Mouse (Mus musculus) skeletal muscle tissue, adult 2 months (tissue): ENCODE data around the gene Camta1.

ENCODE experiments used
- DNase-seq: peaks from one replicate; pipeline ENCODE4 v3.0.0-alpha.2; 2012; ENCODE audit warnings: low read depth, low spot score

Camta1 gene

DNA sequence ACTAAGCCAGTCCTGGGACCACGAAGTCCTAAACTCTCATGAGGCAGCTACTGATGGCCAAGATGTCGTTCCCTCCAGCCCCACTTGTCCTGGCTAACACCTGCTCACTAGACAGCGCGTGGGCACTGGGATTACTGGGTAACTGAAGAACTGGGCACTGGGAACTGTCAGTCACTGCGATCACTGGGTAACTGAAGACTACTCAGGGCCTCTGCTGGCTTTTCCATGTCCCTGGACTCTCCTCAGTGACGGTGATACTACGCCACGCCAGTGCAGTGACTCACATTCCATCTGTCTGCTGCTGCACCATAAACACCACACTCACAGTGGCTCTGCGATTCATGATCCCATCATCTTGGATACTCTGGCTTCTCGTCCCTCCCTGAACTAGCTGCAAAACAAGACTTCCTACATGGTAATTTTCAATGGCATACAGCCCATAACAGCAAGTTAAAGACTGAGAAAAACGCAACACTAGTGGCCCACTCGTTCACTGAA is 81.7 kb downstream of the Camta1 start:
- peak; percentile 64 for DNase-seq

DNA sequence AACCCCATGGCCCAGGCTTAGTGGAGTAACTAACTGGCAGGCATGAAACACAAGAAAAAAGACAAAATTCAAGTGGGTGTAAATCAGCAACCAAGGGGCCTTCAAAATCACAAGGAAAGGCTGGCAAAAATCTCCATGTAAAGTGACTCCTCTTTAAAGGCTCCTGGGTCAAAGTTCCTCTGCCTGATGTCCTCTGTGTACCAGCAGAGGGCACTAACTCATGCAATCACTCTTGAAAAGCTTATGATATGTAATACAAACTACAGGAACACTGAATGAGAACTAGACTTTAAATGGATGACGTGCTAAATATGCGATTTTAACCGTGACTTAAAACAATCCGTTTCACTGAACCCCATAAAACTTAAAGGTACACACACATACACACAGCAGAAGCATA is 83.2 kb downstream of the Camta1 start:
- no peak for DNase-seq

DNA sequence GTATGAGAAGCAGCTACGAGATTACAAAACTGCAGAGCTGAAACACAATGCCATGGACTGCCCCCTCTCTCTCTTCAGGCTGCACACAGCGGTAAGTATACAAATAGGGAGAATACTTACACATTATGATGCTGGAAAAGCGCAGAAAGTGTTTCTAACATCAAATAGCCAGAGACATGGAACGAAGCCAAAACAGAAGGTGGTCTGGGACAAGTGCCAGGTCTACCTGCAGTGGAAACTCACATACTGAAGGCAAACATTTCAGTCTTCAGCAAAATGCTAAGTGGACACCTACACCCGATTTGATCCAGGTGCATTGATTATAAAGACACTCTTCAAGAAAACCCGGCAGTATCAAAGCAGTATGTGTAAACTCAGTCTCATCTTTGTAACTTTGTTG is 84.2 kb downstream of the Camta1 start:
- DNase-seq = no peak

DNA sequence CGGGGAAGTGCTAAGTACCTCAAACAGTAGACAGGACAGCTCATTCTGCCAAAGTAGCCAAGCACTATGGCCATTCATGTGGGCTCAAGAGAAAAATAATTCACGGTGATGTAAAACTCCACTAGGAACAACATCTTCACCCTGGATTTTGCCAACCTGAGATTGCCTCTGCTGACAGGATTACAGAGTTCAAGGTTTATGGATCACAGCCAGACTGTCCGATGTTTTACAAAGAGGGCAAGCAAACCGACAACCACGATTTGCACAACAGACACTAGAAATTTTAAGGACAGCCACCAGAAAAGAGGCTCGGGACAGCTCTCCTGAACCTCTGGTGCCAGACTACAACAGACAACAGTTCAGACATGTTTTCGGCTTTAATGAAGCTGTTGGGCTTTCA is 86.2 kb downstream of the Camta1 start:
- DNase-seq = no peak

DNA sequence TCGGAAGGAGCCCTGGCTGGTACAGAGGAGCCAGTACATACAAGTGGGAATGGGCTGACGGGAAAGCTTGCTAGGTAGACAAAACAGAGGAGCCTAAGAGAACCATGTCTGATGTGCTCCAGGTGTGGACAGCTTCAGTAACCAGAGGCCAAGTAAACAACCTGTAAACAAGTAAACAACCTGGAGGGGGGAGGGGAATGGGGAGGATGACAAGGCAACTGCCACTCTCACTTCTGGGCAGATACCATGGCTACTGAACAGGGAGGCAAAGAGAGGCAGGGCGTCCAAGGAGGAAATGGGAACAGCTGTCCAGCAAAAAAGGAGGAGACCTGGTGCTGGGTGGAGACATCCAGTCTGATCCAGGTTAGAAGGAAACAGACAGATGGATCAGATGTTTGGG is 88.0 kb downstream of the Camta1 start:
- DNase-seq = no peak

DNA sequence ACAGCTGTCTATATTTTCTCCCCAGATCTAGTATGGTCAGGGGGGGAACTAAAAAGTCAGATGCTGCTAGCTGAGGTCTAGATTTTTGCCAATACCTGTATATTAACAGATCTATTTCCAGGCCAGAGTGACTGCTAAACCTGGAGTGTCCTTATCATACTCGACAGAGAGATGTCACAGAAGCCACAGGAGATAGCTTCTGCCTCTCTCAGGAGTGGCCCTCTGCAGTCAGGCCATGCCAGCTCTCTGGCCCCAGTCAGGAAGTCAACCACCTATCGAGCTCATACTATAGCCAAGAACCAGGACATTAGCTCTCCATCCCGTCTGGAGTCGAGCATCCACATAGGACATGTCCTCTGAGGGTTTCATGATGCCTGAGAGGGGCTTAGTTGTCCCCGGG is 88.7 kb downstream of the Camta1 start:
- no peak for DNase-seq

DNA sequence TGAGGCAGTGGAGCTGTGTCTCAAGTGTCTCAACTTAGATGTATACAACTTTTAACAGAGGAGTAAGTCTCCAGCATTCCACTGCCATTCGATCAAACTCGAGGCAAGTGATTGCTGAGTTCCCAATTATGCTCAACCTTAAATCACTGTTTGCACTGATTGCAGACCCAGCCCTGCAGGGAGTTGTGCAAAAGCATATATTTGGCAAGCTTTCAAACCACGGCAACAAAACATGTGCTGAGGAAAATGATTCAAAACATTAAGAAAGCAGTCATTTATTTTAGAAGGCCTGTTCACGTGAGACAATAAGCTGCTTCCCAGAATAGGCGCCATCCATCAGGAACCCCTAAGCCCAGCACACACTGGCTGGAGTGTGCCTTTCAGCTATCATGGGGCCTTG is 91.0 kb downstream of the Camta1 start:
- no peak for DNase-seq

DNA sequence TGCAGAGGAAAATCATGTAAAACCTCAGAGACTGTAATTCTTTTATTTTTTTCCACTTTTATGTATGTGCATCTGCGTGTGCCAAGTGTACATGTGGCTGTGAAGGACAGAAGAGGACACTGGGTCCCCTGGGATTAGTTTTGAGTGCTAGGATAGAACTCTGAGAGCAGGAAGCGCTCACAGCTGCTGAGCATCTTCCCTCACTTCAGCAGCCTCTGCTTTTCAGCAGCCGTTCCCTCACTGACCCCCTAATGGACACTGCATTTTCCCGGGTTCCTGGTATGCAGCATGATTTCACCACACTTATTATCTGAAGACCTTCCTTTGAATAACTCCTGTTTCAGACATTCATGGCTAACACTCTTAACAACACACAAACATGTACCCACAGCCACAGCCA is 93.9 kb downstream of the Camta1 start:
- DNase-seq = no peak

DNA sequence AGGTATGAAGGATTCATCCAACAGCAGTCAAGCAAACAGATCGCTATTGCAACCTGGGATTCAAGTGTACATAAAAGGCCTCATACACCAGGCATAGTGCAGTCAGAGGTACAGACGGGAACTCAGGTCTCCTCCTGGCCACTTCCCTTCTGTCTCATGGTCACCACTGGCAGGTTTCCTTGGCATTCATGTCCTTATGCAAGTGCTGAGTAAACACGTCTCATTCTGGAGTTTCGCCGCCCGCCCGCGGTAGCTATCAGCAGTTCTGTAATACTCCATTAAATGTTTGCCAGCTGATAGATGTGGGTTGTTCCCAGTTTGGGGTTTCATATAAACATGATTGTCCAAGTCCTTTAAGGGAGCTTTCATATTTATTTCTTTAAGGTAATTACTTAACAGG is 94.3 kb downstream of the Camta1 start:
- DNase-seq = no peak

DNA sequence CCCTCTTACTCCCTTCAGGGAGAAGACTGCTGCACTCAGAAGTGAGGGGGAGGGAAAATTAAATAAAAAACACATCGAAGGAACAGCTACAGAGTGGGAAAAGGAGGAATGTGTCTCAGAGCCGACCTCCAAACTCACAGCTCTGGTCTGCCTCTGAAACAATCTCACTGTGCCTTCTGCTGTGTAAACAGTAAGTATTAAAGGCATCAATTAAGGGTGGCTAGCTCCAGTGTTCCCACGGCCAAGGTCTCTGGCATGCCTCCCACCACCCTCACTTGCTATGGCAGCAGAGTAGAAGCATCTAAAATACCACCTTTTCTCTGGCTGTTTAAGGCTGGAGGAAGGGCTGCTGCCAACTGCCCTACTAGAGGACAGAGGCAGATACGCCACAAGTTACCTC is 96.3 kb downstream of the Camta1 start:
- DNase-seq = no peak

DNA sequence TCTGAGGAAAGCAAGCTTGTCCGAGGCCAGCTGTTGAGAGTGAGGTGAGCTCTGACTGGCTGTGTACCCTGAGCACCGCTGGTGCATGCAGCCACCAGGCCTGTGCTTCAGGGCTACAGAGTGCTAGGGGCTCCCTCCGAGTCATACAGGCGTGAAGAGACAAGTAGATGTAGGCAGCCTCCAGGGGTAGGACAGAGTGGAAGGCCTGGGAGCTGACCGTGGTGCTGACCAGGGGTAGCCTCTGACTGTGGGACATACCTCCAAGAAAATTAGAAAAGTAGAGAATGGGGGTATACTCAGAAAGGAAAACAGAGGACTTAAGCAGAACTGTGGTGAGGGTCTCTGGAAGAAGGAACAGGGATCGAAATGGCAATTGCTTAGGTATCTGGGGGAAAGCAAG is 97.7 kb downstream of the Camta1 start:
- DNase-seq = no peak

DNA sequence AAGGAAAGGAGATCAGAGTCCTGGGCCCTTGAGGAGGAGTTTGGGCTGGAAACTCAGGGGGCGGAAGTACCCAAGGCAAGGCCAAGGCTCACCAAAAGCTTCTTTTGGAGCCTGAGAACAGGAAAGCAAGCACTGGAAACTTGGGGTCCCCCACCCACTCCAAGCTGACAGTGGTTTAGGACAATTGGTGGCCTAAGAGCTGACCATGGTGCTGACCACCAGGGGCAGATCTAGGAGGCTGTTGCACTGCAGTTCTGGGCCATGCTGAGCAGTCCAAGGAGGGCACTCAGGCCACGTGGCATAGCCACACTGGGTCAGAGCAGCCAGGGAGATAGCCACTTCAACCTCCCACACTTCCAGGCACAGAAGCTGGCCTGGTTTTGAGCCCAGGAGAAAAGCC is 102.6 kb downstream of the Camta1 start:
- no peak for DNase-seq

DNA sequence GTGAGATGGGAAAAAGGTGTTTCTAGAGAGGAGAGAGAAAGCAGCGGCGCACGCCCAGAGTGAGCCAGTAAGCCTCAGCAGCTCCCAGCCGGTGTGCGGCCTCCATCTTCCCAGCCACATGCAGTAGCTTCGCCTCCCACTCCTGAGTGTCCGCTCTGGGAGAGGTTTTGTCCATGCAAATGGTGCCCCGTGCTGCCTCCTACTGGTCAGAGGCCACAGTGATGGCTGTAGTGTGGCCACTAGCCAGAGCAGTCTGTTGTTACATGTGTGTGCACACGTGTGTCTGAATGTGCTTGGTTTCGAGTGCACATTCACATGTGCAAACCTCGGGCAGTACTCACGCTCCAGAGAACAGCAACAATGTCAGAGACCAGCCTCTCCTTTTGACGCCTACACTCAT is 103.3 kb downstream of the Camta1 start:
- DNase-seq = no peak

DNA sequence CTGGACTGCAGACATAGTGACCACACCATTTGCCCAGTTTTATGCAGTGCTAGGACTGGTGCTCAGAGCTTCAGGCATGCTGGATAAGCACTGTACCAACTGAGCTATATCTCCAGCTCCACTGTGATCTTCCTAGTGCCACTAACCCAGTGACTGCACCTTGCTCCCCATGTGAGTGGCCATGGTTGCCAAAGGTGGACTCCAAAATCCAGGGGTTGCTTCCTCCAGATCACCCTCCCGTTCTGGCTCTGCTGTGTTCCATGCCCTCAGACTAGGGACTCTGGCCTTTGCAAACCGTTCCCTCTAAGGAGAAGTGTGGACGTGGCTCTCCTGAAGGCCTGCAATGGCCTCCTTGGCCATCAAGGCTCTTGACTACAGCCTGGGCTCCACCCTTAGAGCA is 104.4 kb downstream of the Camta1 start:
- DNase-seq = no peak

DNA sequence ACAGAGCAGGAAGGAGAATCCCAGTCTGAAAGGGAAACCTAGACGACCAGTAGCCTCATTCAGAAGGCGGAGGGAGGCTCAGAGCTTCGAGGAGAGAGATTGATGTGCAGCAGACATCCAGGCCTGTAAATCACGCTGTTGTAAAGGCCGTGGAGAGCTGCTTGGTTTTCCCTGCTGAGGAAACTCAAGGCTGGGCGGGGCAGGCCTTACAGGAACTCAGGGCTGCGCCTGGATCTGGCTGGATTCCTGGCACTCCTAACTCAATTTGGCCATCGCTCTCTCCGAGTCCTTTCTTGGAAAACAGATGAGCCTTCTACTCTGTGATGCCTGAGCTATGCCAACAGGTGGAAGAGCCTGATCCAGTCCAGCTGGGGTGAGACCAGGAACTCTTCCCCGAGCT is 105.3 kb downstream of the Camta1 start:
- DNase-seq = peak; percentile 51

DNA sequence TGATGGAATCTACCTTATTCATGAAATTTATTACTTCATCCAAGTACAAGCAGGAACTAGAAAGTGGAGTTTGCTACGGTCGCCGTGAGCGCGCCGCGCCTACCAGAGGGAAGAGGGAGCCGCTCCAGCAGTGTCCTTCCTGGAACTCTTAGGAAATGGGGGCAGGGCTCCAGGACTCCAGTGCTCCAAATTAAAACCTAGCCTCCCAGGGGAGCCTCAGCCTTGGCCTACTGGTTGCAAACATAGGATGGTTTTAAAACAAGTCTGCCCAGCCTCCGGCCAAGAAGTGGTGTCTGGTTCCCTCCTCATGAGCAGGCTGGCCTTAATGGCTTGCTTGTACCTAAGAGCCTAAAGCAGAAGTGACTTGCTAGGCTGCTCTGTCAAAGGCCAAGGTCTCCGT is 108.4 kb downstream of the Camta1 start:
- peak; percentile 69 for DNase-seq

DNA sequence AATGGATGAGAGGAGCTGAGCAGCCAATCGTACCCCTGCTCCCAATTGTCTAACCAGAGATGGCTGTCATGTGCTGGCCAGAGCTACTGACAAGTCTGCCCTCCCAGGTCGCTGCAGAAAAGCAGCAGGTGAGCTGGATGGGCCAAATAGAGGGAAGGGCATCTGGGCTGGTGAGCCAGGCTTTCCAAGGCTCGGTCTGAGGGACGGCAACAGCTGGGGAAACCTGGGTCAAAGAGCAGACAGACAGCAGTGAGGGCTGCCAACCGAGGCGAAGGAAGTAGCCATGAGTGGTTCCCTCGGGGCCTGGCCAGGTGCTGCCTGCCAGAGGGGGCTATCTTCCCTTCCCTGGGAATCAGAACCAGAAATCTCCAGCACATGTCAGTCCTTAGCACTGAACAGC is 109.1 kb downstream of the Camta1 start:
- peak; percentile 58 for DNase-seq

DNA sequence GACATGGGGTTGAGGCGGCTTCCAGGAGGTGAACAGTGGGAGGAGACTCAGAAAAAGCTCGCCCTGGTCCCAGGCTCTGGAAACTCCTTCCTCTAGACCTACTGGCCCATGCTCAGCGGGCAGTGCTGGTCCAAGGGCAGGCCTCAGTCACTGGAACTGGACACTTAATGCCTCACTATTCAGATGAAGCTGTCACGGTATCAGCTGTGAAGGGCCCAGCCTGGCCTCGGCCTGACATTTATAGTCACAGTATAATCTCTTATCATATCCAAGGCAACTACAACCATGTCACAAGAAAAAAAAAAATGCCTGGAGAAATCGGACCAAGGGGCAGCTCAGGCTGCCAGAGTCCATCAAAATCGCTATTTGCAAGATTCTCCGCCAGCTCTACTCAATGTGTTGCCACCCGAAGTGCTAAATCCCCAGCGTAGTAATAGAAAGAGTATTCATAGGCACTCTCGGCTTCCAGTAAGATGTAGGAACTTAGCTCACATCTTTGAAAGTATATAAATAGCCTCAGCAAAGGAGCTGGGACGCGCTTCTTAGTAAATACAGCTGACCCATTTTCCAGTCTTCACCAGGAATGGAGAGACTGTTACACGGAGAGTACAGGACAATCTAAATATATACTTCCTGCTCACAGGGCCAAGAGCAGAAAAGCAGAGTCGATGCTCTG is 110.3 kb downstream of the Camta1 start:
- DNase-seq = peak; percentile 34

DNA sequence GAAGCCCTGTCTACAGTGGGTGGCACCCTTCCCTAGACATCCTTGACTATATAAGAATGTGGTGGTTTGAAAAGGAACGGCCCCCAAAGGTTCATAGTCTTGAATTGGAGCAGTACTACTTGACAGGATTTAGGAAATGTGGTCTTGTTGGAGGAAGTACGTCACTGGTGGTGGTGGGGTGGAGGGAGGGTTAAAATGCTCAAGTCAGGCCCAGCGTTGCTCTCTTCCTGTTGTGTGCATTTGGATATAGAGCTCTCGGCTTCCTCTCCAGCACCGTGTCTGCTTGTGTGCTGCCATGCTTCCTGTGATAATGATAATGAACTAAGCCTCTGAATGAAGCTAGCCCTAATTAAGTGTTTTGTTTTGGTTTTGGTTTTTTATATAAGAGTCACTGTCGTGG is 114.0 kb downstream of the Camta1 start:
- DNase-seq = no peak

DNA sequence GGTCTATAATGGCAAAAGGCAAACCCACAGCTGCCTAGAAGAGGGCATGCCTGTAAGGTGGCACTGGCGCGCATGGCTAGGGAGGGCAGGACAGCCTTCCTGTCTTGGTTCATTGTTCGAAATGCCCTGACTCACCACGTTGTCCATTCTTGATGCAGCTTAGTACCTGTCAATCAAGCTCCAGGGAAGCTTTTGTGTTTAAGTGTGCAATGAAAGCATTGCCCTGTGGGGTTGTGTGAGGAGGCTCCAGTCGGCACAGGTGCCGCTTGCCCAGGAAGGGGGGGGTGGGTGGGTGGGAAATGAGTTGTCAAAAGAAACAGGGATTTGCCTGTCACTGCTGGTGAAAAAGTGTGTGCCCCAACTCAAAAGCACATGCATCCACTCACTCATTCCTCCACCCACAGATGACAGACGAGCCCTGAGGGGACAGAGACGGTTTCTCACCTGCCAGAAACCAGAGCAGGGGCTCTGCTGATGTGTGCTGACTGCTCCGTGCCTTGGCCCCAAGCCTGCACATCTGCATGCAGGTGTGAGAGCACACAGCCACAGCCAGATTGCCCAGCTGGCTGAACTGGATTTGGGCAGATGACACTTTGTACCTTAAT is 115.6 kb downstream of the Camta1 start:
- no peak for DNase-seq

DNA sequence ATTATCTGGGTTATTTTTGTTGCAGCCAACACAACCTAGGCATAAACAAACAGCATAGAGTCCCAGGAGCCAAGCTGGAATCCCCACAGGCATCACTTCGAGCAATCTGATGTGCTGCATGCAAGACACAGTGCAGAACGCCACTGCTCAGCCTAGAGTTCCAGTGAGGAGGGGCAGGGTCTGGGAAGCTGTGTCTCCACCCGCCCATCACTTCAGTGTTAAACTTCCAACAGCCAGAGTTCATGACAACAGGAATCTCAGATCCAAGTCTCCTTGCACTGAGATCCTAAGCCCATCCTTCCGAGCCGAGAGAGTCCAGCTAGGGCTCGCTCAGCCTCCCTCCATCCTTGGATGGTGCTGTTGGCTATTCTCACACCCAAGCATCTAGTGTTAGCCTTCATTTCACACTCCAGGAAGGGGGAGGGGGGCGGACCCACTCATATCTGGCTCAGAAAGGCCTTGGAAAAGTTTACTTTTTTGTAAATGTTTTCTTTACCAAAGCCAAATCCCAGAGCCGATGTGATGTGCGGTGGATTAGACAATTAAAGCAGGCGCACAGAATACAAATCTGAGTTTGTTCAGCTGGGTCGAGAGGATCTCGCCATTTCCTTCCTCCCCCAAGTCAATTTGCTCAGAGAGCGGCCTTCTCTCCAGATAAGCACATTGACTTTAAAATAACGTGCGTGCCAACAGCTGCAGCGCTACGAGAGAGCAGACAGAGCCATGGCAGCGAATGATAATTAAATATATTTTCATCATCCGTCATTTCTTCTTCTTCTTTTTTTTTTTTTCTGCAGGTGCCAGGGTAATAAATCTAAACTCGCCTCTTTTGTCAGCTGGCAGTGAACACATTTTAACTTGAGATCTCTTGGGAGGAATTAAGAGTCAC is 120.2 kb downstream of the Camta1 start:
- no peak for DNase-seq

DNA sequence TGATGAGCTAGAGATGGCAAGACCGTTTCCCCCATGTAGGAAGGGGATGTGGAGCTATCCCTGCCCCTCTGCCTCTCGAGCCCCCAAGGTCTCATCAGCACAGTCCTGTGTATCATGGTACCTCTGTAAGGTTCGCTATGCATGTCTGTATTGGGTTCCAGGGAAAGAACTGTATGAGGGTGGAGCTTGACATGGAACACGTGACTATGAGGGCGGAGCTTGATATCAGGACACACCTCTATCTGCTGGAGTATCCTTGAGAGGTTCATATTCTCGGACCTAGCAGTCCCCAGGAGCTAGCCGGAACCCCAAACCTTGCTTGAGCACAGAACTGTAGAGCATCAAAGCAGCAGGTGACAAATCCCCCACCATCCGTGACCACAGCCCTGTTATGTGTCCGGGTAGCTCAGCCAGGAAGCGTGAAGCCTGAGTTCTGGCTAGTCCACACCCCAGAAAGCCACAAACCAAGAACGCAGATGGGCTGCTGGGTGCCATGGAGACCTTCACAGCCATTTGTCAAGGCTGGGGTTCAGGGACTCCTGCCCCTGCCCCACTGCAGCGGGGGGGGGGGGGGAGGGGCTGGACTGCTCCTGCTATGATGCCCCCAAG is 122.2 kb downstream of the Camta1 start:
- DNase-seq = no peak
